Mouse (Mus musculus): ENCODE results near the gene Cbx6. TPM values are rescaled to one million over a fixed set of nuclear protein-coding genes. Genes with fewer than 3 reads are reported as not detected.
"Not testable (repeated sequence)": the region's sequence is repeated elsewhere in the genome, so short reads cannot be mapped to it uniquely, and the experiment has no call there.

Cbx6 gene
- polyA plus RNA-seq, 1 experiment from 2014 or later, result 8.3 TPM

DNA sequence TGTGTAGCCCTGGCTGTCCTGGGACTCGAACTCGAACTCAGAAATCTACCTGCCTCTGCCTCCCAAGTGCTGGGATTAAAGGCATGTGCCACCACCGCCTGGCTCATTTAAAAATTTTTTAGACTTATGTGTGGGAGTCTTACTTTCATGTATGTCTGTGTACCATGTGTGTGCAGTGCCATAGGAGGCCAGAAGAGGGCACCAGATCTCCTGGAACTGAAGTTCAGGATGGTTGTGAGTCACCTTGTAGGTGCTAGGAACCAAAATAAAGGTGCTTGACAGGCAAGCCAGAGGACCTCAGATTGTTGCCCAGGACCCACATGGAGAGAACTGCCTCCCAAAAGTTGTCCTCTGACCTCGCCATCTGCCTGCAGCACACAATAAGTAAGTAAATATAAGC lies 16.2 kb downstream of the Cbx6 start:
- Histone ChIP-seq H3K27ac (replicated peaks; ENCODE audit: low read depth, low read length) (no peak overlapping the region), H3K4me2 (ENCODE audit: low read depth, low read length) (no peak overlapping the region), H3K27me3 (ENCODE audit: control insufficient read depth, insufficient read depth, low read length) (no peaks in the 10 kb centered on the region), H3K36me3 (replicated peaks; ENCODE audit: control insufficient read depth, insufficient read depth, low read depth, low read length) (no peaks in the 10 kb centered on the region), H3K9me3 (replicated peaks; ENCODE audit: control insufficient read depth, low read length) (no peaks in the 10 kb centered on the region), H3K4me1 (ENCODE audit: control insufficient read depth, insufficient read depth, low read length) (no peaks in the 10 kb centered on the region), H3K4me3 (ENCODE audit: low read depth, low read length) (no peak overlapping the region), H3K9ac (replicated peaks; ENCODE audit: low read length) (no peak overlapping the region)
- 89% methylated on average over 4 of the region's 4 CpGs for WGBS
- DNase-seq (ENCODE audit: low spot score), result no peak
- ATAC-seq (replicated peaks; ENCODE audit: insufficient number of reproducible peaks, low FRiP score, low TSS enrichment, low read depth), result no peak

DNA sequence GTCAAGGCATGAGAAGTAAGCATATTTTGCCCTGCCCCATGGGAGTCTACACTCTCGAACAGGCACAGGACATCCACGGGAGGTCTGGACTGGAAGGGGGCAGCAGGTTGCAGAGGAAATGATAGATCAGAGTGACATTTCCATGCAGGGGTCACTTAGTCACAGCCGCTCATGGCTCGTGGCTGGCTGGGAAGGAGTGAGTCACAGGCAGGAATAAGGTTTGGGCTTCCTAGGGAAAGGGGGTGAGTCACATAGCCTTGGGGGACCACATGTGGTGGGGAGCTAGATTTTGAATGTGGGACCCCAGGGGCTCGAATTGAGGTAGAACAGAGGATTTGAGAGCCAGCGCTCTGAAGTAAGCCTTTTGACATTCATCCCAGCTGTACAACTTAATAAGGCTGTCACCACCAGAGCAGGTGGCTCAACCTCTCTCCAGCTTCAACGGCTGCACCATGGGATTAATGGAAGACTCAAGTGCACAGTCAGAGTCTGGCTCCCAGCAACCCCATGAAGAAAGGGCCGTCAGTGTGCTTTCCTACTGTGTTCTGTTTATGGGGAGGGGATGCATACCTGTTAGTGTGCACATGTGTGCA lies 20.7 kb downstream of the Cbx6 start:
- no peaks in the 10 kb centered on the region for H3K9me3 ChIP-seq (replicated peaks; ENCODE audit: control insufficient read depth, low read length)
- no peaks in the 10 kb centered on the region for H3K4me1 ChIP-seq (ENCODE audit: control insufficient read depth, insufficient read depth, low read length)
- no peak overlapping the region for H3K4me3 ChIP-seq (ENCODE audit: low read depth, low read length)
- ATAC-seq (replicated peaks; ENCODE audit: insufficient number of reproducible peaks, low FRiP score, low TSS enrichment, low read depth) (no peak), DNase-seq (ENCODE audit: low spot score) (no peak)
- no peaks in the 10 kb centered on the region for H3K36me3 ChIP-seq (replicated peaks; ENCODE audit: control insufficient read depth, insufficient read depth, low read depth, low read length)
- no peak overlapping the region for H3K9ac ChIP-seq (replicated peaks; ENCODE audit: low read length)
- no peaks in the 10 kb centered on the region for H3K27me3 ChIP-seq (ENCODE audit: control insufficient read depth, insufficient read depth, low read length)
- H3K4me2 ChIP-seq (ENCODE audit: low read depth, low read length), result no peak overlapping the region
- 49% methylated on average over 8 of the region's 8 CpGs for WGBS
- no peak overlapping the region for H3K27ac ChIP-seq (replicated peaks; ENCODE audit: low read depth, low read length)

DNA sequence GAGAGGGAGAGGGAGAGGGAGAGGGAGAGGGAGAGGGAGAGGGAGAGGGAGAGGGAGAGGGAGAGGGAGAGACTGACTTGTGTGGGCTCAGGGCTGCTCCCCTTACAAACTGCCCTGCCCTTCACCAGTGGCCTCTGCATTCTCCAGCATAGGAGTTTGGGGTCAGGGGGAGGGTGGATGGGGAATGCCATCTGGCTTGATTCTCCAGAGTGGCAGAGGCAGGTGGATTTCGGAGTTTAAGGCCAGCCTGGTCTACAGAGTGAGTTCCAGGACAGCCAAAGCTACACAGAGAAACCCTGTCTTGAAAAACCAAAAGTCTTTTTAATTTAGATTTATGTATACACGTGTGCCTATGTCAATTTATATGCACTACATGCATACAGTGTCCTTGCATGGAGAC lies 21.6 kb downstream of the Cbx6 start:
- not testable (repeated sequence) for H3K4me3 ChIP-seq (ENCODE audit: low read depth, low read length); H3K36me3 ChIP-seq (replicated peaks; ENCODE audit: control insufficient read depth, insufficient read depth, low read depth, low read length); ATAC-seq (replicated peaks; ENCODE audit: insufficient number of reproducible peaks, low FRiP score, low TSS enrichment, low read depth); H3K9me3 ChIP-seq (replicated peaks; ENCODE audit: control insufficient read depth, low read length); DNase-seq (ENCODE audit: low spot score); H3K9ac ChIP-seq (replicated peaks; ENCODE audit: low read length); H3K27ac ChIP-seq (replicated peaks; ENCODE audit: low read depth, low read length); H3K4me1 ChIP-seq (ENCODE audit: control insufficient read depth, insufficient read depth, low read length); H3K27me3 ChIP-seq (ENCODE audit: control insufficient read depth, insufficient read depth, low read length); H3K4me2 ChIP-seq (ENCODE audit: low read depth, low read length)
- WGBS, result 65% methylated on average over 2 of the region's 2 CpGs

DNA sequence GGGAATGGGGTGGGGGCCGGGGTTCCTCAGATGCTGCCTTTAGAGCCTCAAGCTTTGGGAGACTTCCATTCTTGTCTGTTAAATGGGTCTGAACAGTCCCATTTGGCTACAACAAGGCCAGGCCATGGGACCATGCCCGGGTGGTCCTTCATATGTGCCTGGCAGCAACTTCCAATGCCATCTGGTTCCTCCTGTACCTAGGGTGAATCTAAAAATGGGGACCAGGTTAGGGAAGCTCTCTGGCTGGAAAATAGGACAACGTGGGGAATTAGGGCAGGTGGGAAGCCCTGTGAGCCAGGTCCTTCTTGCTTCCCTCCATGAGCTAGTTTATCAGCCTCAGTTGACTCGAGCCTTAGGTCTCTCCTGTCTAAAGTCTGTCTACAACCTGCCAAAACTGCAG lies 23.5 kb downstream of the Cbx6 start:
- no peak overlapping the region for H3K4me3 ChIP-seq (ENCODE audit: low read depth, low read length)
- WGBS, result 68% methylated on average over 4 of the region's 4 CpGs
- DNase-seq (ENCODE audit: low spot score), result no peak

DNA sequence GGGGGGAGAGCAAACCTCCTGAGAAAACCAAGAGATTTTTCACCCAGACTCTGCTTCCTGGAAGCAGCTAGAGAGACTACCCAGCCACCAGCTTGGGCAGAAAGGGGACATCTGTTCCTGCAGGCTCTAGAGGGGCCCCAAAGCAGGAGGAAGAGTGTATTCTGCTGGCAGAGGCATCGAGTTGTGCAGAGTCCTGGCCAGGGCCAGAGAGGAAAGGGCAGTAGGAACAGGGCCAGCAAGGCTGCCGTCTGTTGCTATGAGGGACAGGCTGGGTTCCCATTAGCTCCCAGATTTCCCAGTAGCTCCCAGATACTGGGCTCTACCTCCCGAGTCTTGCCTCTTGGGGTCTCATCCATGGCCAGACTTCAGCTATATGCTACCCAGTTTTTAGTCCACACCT lies 24.4 kb downstream of the Cbx6 start:
- Histone ChIP-seq H3K4me3 (ENCODE audit: low read depth, low read length) (no peak overlapping the region), H3K36me3 (replicated peaks; ENCODE audit: control insufficient read depth, insufficient read depth, low read depth, low read length) (no peaks in the 10 kb centered on the region), H3K27me3 (ENCODE audit: control insufficient read depth, insufficient read depth, low read length) (peaks cover 16% of the 10 kb centered on the region), H3K4me1 (ENCODE audit: control insufficient read depth, insufficient read depth, low read length) (no peaks in the 10 kb centered on the region), H3K27ac (replicated peaks; ENCODE audit: low read depth, low read length) (no peak overlapping the region), H3K9ac (replicated peaks; ENCODE audit: low read length) (no peak overlapping the region; the same call in 1 of the 2 replicates), H3K4me2 (ENCODE audit: low read depth, low read length) (no peak overlapping the region), H3K9me3 (replicated peaks; ENCODE audit: control insufficient read depth, low read length) (no peaks in the 10 kb centered on the region)
- no peak for ATAC-seq (replicated peaks; ENCODE audit: insufficient number of reproducible peaks, low FRiP score, low TSS enrichment, low read depth)
- 63% methylated on average over 3 of the region's 3 CpGs for WGBS
- no peak for DNase-seq (ENCODE audit: low spot score)

More for the DNA sequence above, 23.5 kb downstream of the Cbx6 start:
- no peak overlapping the region for H3K9ac ChIP-seq (replicated peaks; ENCODE audit: low read length)
- no peak overlapping the region for H3K27ac ChIP-seq (replicated peaks; ENCODE audit: low read depth, low read length)
- H3K4me1 ChIP-seq (ENCODE audit: control insufficient read depth, insufficient read depth, low read length), result no peaks in the 10 kb centered on the region
- H3K36me3 ChIP-seq (replicated peaks; ENCODE audit: control insufficient read depth, insufficient read depth, low read depth, low read length), result no peaks in the 10 kb centered on the region
- H3K27me3 ChIP-seq (ENCODE audit: control insufficient read depth, insufficient read depth, low read length), result peaks cover 7% of the 10 kb centered on the region; the same call in 1 of the 2 replicates
- ATAC-seq (replicated peaks; ENCODE audit: insufficient number of reproducible peaks, low FRiP score, low TSS enrichment, low read depth), result no peak
- no peaks in the 10 kb centered on the region for H3K9me3 ChIP-seq (replicated peaks; ENCODE audit: control insufficient read depth, low read length)
- no peak overlapping the region for H3K4me2 ChIP-seq (ENCODE audit: low read depth, low read length)

DNA sequence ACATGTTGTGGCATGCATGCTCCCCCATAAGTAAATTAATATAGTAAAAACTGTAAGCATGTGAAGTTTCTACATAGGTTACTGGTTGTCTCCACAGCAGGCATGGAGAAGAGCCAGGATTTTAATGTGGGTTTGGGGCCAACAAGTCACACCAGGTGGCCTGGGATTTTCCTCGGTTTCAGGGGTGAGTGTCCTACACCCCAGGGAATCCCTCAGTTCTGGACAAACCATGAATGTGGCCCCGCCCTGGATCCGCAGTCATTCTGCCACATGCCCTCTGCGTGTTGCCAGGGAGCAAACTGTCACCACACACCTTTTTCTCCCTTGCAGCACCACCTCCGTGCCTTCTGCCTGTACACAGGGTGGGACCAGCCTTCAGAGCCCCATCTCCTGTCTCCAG lies 25.8 kb downstream of the Cbx6 start:
- H3K4me2 ChIP-seq (ENCODE audit: low read depth, low read length), result no peak overlapping the region
- 59% methylated on average over 5 of the region's 5 CpGs for WGBS
- H3K9me3 ChIP-seq (replicated peaks; ENCODE audit: control insufficient read depth, low read length), result no peaks in the 10 kb centered on the region
- H3K36me3 ChIP-seq (replicated peaks; ENCODE audit: control insufficient read depth, insufficient read depth, low read depth, low read length), result no peaks in the 10 kb centered on the region
- H3K27me3 ChIP-seq (ENCODE audit: control insufficient read depth, insufficient read depth, low read length), result peaks cover 30% of the 10 kb centered on the region
- no peak overlapping the region for H3K4me3 ChIP-seq (ENCODE audit: low read depth, low read length)
- DNase-seq (ENCODE audit: low spot score) (no peak), ATAC-seq (replicated peaks; ENCODE audit: insufficient number of reproducible peaks, low FRiP score, low TSS enrichment, low read depth) (no peak)
- H3K27ac ChIP-seq (replicated peaks; ENCODE audit: low read depth, low read length), result no peak overlapping the region
- peaks cover 3% of the 10 kb centered on the region; the same call in 1 of the 2 replicates for H3K4me1 ChIP-seq (ENCODE audit: control insufficient read depth, insufficient read depth, low read length)
- H3K9ac ChIP-seq (replicated peaks; ENCODE audit: low read length), result no peak overlapping the region

DNA sequence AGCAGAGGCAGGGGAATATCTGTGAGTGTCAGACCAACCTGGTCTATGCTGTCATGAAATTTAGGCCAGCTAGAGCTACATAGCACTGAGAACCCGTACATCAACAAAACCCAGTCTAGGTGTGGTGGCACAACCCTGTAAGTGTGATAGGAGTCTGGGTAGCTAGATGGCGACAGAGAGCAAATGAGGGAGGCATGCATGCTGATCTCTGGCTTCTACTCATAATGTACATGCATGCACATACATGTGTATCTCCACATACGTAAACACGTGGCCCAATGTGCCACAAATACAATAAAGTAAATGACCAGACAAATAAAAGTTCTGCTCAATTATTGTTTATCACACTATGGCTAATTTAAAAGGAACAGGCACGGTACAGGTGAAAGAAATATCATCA lies 26.4 kb downstream of the Cbx6 start:
- Histone ChIP-seq H3K9me3 (replicated peaks; ENCODE audit: control insufficient read depth, low read length) (no peaks in the 10 kb centered on the region), H3K4me2 (ENCODE audit: low read depth, low read length) (no peak overlapping the region), H3K4me3 (ENCODE audit: low read depth, low read length) (no peak overlapping the region), H3K36me3 (replicated peaks; ENCODE audit: control insufficient read depth, insufficient read depth, low read depth, low read length) (no peaks in the 10 kb centered on the region), H3K4me1 (ENCODE audit: control insufficient read depth, insufficient read depth, low read length) (peaks cover 3% of the 10 kb centered on the region; the same call in 1 of the 2 replicates), H3K9ac (replicated peaks; ENCODE audit: low read length) (no peak overlapping the region), H3K27ac (replicated peaks; ENCODE audit: low read depth, low read length) (no peak overlapping the region), H3K27me3 (ENCODE audit: control insufficient read depth, insufficient read depth, low read length) (peaks cover 35% of the 10 kb centered on the region)
- ATAC-seq (replicated peaks; ENCODE audit: insufficient number of reproducible peaks, low FRiP score, low TSS enrichment, low read depth) (no peak), DNase-seq (ENCODE audit: low spot score) (peak; percentile 70)
- 32% methylated on average over 5 of the region's 5 CpGs for WGBS

DNA sequence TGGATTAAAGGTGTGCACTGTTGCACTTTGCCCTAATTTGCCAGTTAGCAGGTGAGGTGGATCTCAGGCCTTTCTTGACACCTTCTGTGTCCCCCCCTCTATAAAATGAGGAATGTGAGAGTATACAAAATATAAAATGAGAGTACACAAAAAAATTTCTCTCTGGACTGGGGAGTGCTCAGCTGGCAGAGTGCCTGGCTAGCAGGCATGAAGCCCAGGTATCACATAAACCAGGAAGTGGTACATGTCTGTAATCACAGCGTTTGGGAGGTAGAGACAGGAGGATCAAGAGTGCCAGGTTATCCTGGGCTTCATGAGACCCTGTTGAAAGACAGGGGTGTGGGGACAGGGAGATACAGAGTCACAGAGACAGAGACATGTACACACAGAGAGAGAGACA lies 27.4 kb downstream of the Cbx6 start:
- H3K9ac ChIP-seq (replicated peaks; ENCODE audit: low read length), result no peak overlapping the region
- DNase-seq (ENCODE audit: low spot score) (no peak), ATAC-seq (replicated peaks; ENCODE audit: insufficient number of reproducible peaks, low FRiP score, low TSS enrichment, low read depth) (no peak)
- peaks cover 3% of the 10 kb centered on the region; the same call in 1 of the 2 replicates for H3K4me1 ChIP-seq (ENCODE audit: control insufficient read depth, insufficient read depth, low read length)
- 47% methylated on average over 1 of the region's 1 CpGs for WGBS
- H3K27me3 ChIP-seq (ENCODE audit: control insufficient read depth, insufficient read depth, low read length), result peaks cover 46% of the 10 kb centered on the region
- H3K27ac ChIP-seq (replicated peaks; ENCODE audit: low read depth, low read length), result no peak overlapping the region
- no peaks in the 10 kb centered on the region for H3K36me3 ChIP-seq (replicated peaks; ENCODE audit: control insufficient read depth, insufficient read depth, low read depth, low read length)
- no peak overlapping the region for H3K4me3 ChIP-seq (ENCODE audit: low read depth, low read length)
- no peak overlapping the region for H3K4me2 ChIP-seq (ENCODE audit: low read depth, low read length)
- no peaks in the 10 kb centered on the region for H3K9me3 ChIP-seq (replicated peaks; ENCODE audit: control insufficient read depth, low read length)
